Mouse (Mus musculus) frontal cortex, adult (tissue): ENCODE data around the gene Col4a3.

Experiments used
- ATAC-seq: cut with Nextera tagmentation; 2 replicates; pipeline ENCODE4 v1.9.2; 2017; ENCODE audit warnings: mild to moderate bottlenecking, moderate library complexity, mixed read lengths; ENCODE audit not compliant: low TSS enrichment

The Col4a3 gene

GRCm38 (mm10) chr1:82686328-82686727, 99.6 kb downstream of the Col4a3 start:
- no peak for ATAC-seq

GRCm38 (mm10) chr1:82686866-82687265, 100.1 kb downstream of the Col4a3 start:
- no peak for ATAC-seq

GRCm38 (mm10) chr1:82687931-82688330, 101.2 kb downstream of the Col4a3 start:
- no peak for ATAC-seq

- no peak for ATAC-seq
These were observed 109.2 kb downstream of the Col4a3 start for GRCm38 (mm10) chr1:82695915-82696314.

GRCm38 (mm10) chr1:82717816-82718512, 131.2 kb downstream of the Col4a3 start:
- peak; percentile 50 for ATAC-seq

GRCm38 (mm10) chr1:82724339-82725025, 137.8 kb downstream of the Col4a3 start, which contains the start of gene Mff:
Gene Mff (plus strand): TSS chr1:82724890.
- ATAC-seq: peak; percentile 98

GRCm38 (mm10) chr1:82725026-82725874, 138.5 kb downstream of the Col4a3 start:
- peak; percentile 94 for ATAC-seq

- ATAC-seq: no peak
These were observed 139.1 kb downstream of the Col4a3 start for GRCm38 (mm10) chr1:82725875-82726185.

GRCm38 (mm10) chr1:82726482-82726881, 139.8 kb downstream of the Col4a3 start:
- ATAC-seq: no peak

GRCm38 (mm10) chr1:82733357-82733756, 146.6 kb downstream of the Col4a3 start:
- no peak for ATAC-seq

GRCm38 (mm10) chr1:82738066-82738465, 151.3 kb downstream of the Col4a3 start:
- no peak for ATAC-seq

- ATAC-seq: peak; percentile 79
These were observed 154.8 kb downstream of the Col4a3 start for GRCm38 (mm10) chr1:82741539-82741938.

- ATAC-seq: no peak
These were observed 157.2 kb downstream of the Col4a3 start for GRCm38 (mm10) chr1:82743962-82744361.

- ATAC-seq: no peak
These were observed 159.7 kb downstream of the Col4a3 start for GRCm38 (mm10) chr1:82746408-82746807.

GRCm38 (mm10) chr1:82747714-82748452, 161.2 kb downstream of the Col4a3 start:
- no peak for ATAC-seq

- peak; percentile 23; the same call in 1 of the 2 replicates for ATAC-seq
These were observed 172.8 kb downstream of the Col4a3 start for GRCm38 (mm10) chr1:82759520-82759919.

GRCm38 (mm10) chr1:82761454-82762169, 174.9 kb downstream of the Col4a3 start:
- ATAC-seq: no peak

- ATAC-seq: no peak
These were observed 175.6 kb downstream of the Col4a3 start for GRCm38 (mm10) chr1:82762274-82762673.

- no peak for ATAC-seq
These were observed 179.5 kb downstream of the Col4a3 start for GRCm38 (mm10) chr1:82766227-82766626.

- no peak for ATAC-seq
These were observed 179.9 kb downstream of the Col4a3 start for GRCm38 (mm10) chr1:82766641-82767040.

- ATAC-seq: no peak
These were observed 181.5 kb downstream of the Col4a3 start, which contains the start of gene Tm4sf20 for GRCm38 (mm10) chr1:82768269-82768668. Gene Tm4sf20 (minus strand): TSS chr1:82768461.
